Mouse (Mus musculus) spleen, embryonic (tissue): ENCODE data around the gene Cdh3.

ENCODE experiments used
- CTCF ChIA-PET: fragments of 350-600 bp; sonication (Branson Sonifier 250); formaldehyde crosslinking; loops from one replicate; lab custom pipeline; 2022; lab: Charles Lee

The Cdh3 gene

GRCm38 (mm10) chr8:106606601-106607145 lies 96.0 kb downstream of the Cdh3 start:
- CTCF ChIA-PET, result no interaction called here
